Comparison of ENCODE assay signal across 20 mouse cellular contexts in genomic region chr7:25401986-25402385, GRCm38 (mm10). TPM values are rescaled to one million over a fixed set of nuclear protein-coding genes. Genes with fewer than 3 reads are reported as not detected.
A peak's percentile ranks its signal among the peaks of the same experiment; 100 is the strongest.
DNase-seq lines count a peak whose midpoint lies in the region; ATAC-seq and TF ChIP-seq lines count a peak whose summit lies in the region.
"Had no signal": no experiment of that assay in that cellular context is flagged by ENCODE, and none has a peak within 500 bp of the region (broad histone marks: within the 10 kb centered on the region; RNA-seq: fewer than 3 reads in every experiment).

No protein-coding gene starts in this region.

- peak overlapping the region; percentile 16; the same call in 1 of the 2 replicates for H3K27ac ChIP-seq in gastrocnemius, adult 2 months
- H3K27ac ChIP-seq in testis, adult 2 months (ENCODE audit: control insufficient read depth, insufficient read depth, low read depth, low read length) = peak overlapping the region; percentile 25; the same call in 1 of the 2 replicates
- H3K27ac ChIP-seq in embryonic facial prominence, embryonic 14.5 days (replicated peaks; ENCODE audit: low read depth, low read length) = 0 out of 2 replicates have a peak overlapping the region, but pooled peaks have one; percentile 1
- peak overlapping the region; percentile 71 for H3K27ac ChIP-seq in stomach, postnatal 0 days (replicated peaks)
- H3K27ac ChIP-seq in hindbrain, embryonic 16.5 days (ENCODE audit: low read depth, low read length) = no peak overlapping the region
- no peak overlapping the region for H3K27ac ChIP-seq in thymus, adult 2 months (ENCODE audit: control insufficient read depth, insufficient read depth, low read length)
- H3K27ac ChIP-seq: forebrain, embryonic 15.5 days; hindbrain, embryonic 10.5 days; liver, embryonic 13.5 days had no signal

- no peaks in the 10 kb centered on the region for H3K27me3 ChIP-seq in testis, adult 2 months (ENCODE audit: control insufficient read depth, insufficient read depth, low read length)
- no peaks in the 10 kb centered on the region for H3K27me3 ChIP-seq in embryonic facial prominence, embryonic 14.5 days (replicated peaks; ENCODE audit: control insufficient read depth, insufficient read depth, low read length)
- H3K27me3 ChIP-seq in stomach, postnatal 0 days (ENCODE audit: control insufficient read depth, insufficient read depth, low read length) = no peaks in the 10 kb centered on the region
- no peaks in the 10 kb centered on the region for H3K27me3 ChIP-seq in hindbrain, embryonic 16.5 days (replicated peaks; ENCODE audit: control insufficient read depth, insufficient read depth, low read length)
- no peaks in the 10 kb centered on the region for H3K27me3 ChIP-seq in thymus, adult 2 months (ENCODE audit: control insufficient read depth, insufficient read depth, low read length)
- H3K27me3 ChIP-seq: forebrain, embryonic 15.5 days; liver, embryonic 13.5 days had no signal

- intact Hi-C loops in gastrocnemius, adult 2 months (cut with DNase I) = loop anchor here (5.0 to 10.0 kb wide), 3 partner anchors 35 to 267 kb away; partner anchors contain the start of gene Cnfn

- H3K4me3 ChIP-seq in gastrocnemius, adult 2 months = no peak overlapping the region
- no peak overlapping the region for H3K4me3 ChIP-seq in testis, adult 2 months (ENCODE audit: control insufficient read depth, low read depth, low read length)
- no peak overlapping the region for H3K4me3 ChIP-seq in embryonic facial prominence, embryonic 14.5 days (ENCODE audit: low read depth, low read length)
- no peak overlapping the region for H3K4me3 ChIP-seq in stomach, postnatal 0 days (ENCODE audit: low read depth, low read length)
- H3K4me3 ChIP-seq in hindbrain, embryonic 16.5 days (ENCODE audit: low read length) = no peak overlapping the region
- no peak overlapping the region for H3K4me3 ChIP-seq in thymus, adult 2 months (ENCODE audit: control insufficient read depth, insufficient read depth, low read length)
- H3K4me3 ChIP-seq: forebrain, embryonic 15.5 days; hindbrain, embryonic 10.5 days; liver, embryonic 13.5 days had no signal

- WGBS in embryonic facial prominence, embryonic 14.5 days = 17% methylated on average over 5 of the region's 5 CpGs
- 44% methylated on average over 5 of the region's 5 CpGs for WGBS in stomach, postnatal 0 days
- WGBS in hindbrain, embryonic 16.5 days = 31% methylated on average over 5 of the region's 5 CpGs
- 82% methylated on average over 5 of the region's 5 CpGs for WGBS in thymus, adult 2 months

- no peaks in the 10 kb centered on the region for H3K9me3 ChIP-seq in embryonic facial prominence, embryonic 14.5 days (ENCODE audit: control insufficient read depth, low read length)
- no peaks in the 10 kb centered on the region for H3K9me3 ChIP-seq in stomach, postnatal 0 days (ENCODE audit: control insufficient read depth, low read length)
- no peaks in the 10 kb centered on the region for H3K9me3 ChIP-seq in hindbrain, embryonic 16.5 days (ENCODE audit: control insufficient read depth, low read length)
- H3K9me3 ChIP-seq: forebrain, embryonic 15.5 days; hindbrain, embryonic 10.5 days; liver, embryonic 13.5 days had no signal

- no peak for ATAC-seq in embryonic facial prominence, embryonic 14.5 days (ENCODE audit: low read depth)
- no peak for ATAC-seq in stomach, postnatal 0 days (ENCODE audit: low FRiP score, low TSS enrichment)
- no peak for ATAC-seq in hindbrain, embryonic 16.5 days
- ATAC-seq: forebrain, embryonic 15.5 days; midbrain, embryonic 16.5 days had no signal

- TF ChIP-seq CTCF in gastrocnemius, adult 2 months (IDR thresholded peaks at IDR 0.05) = no peak
- no peak for TF ChIP-seq CTCF in testis, adult 2 months (IDR thresholded peaks at IDR 0.05; ENCODE audit: control insufficient read depth, insufficient read depth, insufficient replicate concordance, low read depth, low read length)
- no peak for TF ChIP-seq CTCF in stomach, postnatal 0 days (IDR thresholded peaks at IDR 0.05; ENCODE audit: low read depth)
- TF ChIP-seq CTCF in thymus, adult 2 months (IDR thresholded peaks at IDR 0.05; ENCODE audit: borderline replicate concordance, control insufficient read depth, extremely low read depth, insufficient read depth, low read length, poor library complexity) = no peak

- H3K4me1 ChIP-seq in testis, adult 2 months (ENCODE audit: control insufficient read depth, insufficient read depth, low read length) = no peaks in the 10 kb centered on the region
- H3K4me1 ChIP-seq in embryonic facial prominence, embryonic 14.5 days (ENCODE audit: control insufficient read depth, insufficient read depth, low read length) = no peaks in the 10 kb centered on the region
- H3K4me1 ChIP-seq in stomach, postnatal 0 days (replicated peaks; ENCODE audit: control insufficient read depth, insufficient read depth) = no peaks in the 10 kb centered on the region
- H3K4me1 ChIP-seq in hindbrain, embryonic 16.5 days (ENCODE audit: control insufficient read depth, insufficient read depth, low read depth, low read length) = no peaks in the 10 kb centered on the region; the same call in none of the 2 replicates
- H3K4me1 ChIP-seq in thymus, adult 2 months (replicated peaks; ENCODE audit: control insufficient read depth, insufficient read depth, low read length) = no peaks in the 10 kb centered on the region
- H3K4me1 ChIP-seq: forebrain, embryonic 15.5 days had no signal

- no peak overlapping the region for H3K4me2 ChIP-seq in embryonic facial prominence, embryonic 14.5 days (ENCODE audit: low read depth, low read length)
- no peak overlapping the region for H3K4me2 ChIP-seq in stomach, postnatal 0 days (replicated peaks; ENCODE audit: low read depth)
- H3K4me2 ChIP-seq in hindbrain, embryonic 16.5 days (ENCODE audit: low read length) = no peak overlapping the region
- H3K4me2 ChIP-seq: forebrain, embryonic 15.5 days; liver, embryonic 13.5 days had no signal

- H3K36me3 ChIP-seq in testis, adult 2 months (ENCODE audit: control insufficient read depth, insufficient read depth, low read length) = peaks cover 2% of the 10 kb centered on the region
- H3K36me3 ChIP-seq in embryonic facial prominence, embryonic 14.5 days (ENCODE audit: control insufficient read depth, insufficient read depth, low read length) = no peaks in the 10 kb centered on the region
- H3K36me3 ChIP-seq in stomach, postnatal 0 days (ENCODE audit: control insufficient read depth, insufficient read depth, low read length) = no peaks in the 10 kb centered on the region
- no peaks in the 10 kb centered on the region for H3K36me3 ChIP-seq in hindbrain, embryonic 16.5 days (ENCODE audit: control insufficient read depth, insufficient read depth, low read length)
- no peaks in the 10 kb centered on the region for H3K36me3 ChIP-seq in thymus, adult 2 months (ENCODE audit: control insufficient read depth, insufficient read depth, low read length)
- H3K36me3 ChIP-seq: forebrain, embryonic 15.5 days; hindbrain, embryonic 10.5 days; liver, embryonic 13.5 days had no signal

- no peak overlapping the region for H3K9ac ChIP-seq in embryonic facial prominence, embryonic 14.5 days (ENCODE audit: low read depth, low read length)
- 0 out of 2 replicates have a peak overlapping the region, but pooled peaks have one; percentile 13 for H3K9ac ChIP-seq in stomach, postnatal 0 days (ENCODE audit: low read length)
- no peak overlapping the region for H3K9ac ChIP-seq in hindbrain, embryonic 16.5 days (ENCODE audit: low read depth, low read length)
- H3K9ac ChIP-seq: forebrain, embryonic 15.5 days; liver, embryonic 13.5 days had no signal

- no peak; the same call in 1 of the 2 replicates for TF ChIP-seq POLR2A in testis, adult 2 months (IDR thresholded peaks at IDR 0.05; ENCODE audit: control insufficient read depth, low read depth, low read length)
- no peak for TF ChIP-seq POLR2A in thymus, adult 2 months (IDR thresholded peaks at IDR 0.05; ENCODE audit: control insufficient read depth, extremely low read depth, insufficient read depth, low read length, poor library complexity)

- no peak for TF ChIP-seq EP300 in stomach, postnatal 0 days (optimal IDR thresholded peaks at IDR 0.05)

- no peak for DNase-seq in gastrocnemius, adult 2 months
- DNase-seq in gastrocnemius, postnatal 4 days (ENCODE audit: low spot score in 2 of 2) = no peak
- DNase-seq in testis, postnatal 14 days (ENCODE audit: low spot score) = no peak
- no peak for DNase-seq in embryonic facial prominence, embryonic 14.5 days (ENCODE audit: low spot score)
- no peak for DNase-seq in stomach, postnatal 0 days (ENCODE audit: low spot score)
- no peak for DNase-seq in thymus, adult 2 months
- DNase-seq: right cerebral cortex, adult 18-20 months had no signal

RNA-seq across cellular contexts. Expression of gene Lipe, which starts 3.5 kb away (rescaled TPM):
- total RNA-seq in gastrocnemius, adult 2 months (2021) = 10 to 100 TPM; 13.4 to 17.9 TPM
- 10 to 100 TPM; 25.4 to 37.7 TPM for total RNA-seq in gastrocnemius, postnatal 4 days (2021)
- 250 and 254 TPM in 2 replicates for polyA plus RNA-seq in testis, adult 2 months (2012; rRNA removed)
- 4.2 and 4.9 TPM in 2 replicates for polyA plus RNA-seq in embryonic facial prominence, embryonic 14.5 days (2014; fragmentation: Nextera tagmentation; extraction: Ambion mirVana)
- 10.3 and 12.5 TPM in 2 replicates for polyA plus RNA-seq in stomach, postnatal 0 days (2015; fragmentation: Nextera tagmentation; extraction: Ambion mirVana)
- polyA plus RNA-seq in hindbrain, embryonic 16.5 days (2015; fragmentation: Nextera tagmentation; extraction: Ambion mirVana) = 12.4 TPM in 2 replicates
- polyA plus RNA-seq in thymus, adult 2 months (2012; rRNA removed) = 75.3 and 91.6 TPM in 2 replicates

RNA-seq across cellular contexts. Expression of gene Cxcl17, which starts 10.7 kb away (rescaled TPM):
- total RNA-seq in gastrocnemius, adult 2 months (2021) = not detected
- total RNA-seq in gastrocnemius, postnatal 4 days (2021) = not detected
- polyA plus RNA-seq in testis, adult 2 months (2012; rRNA removed) = not detected in 2 replicates
- polyA plus RNA-seq in embryonic facial prominence, embryonic 14.5 days (2014; fragmentation: Nextera tagmentation; extraction: Ambion mirVana) = 0.85 and 1.9 TPM in 2 replicates
- polyA plus RNA-seq in stomach, postnatal 0 days (2015; fragmentation: Nextera tagmentation; extraction: Ambion mirVana) = 6.8 and 8.8 TPM in 2 replicates
- polyA plus RNA-seq in hindbrain, embryonic 16.5 days (2015; fragmentation: Nextera tagmentation; extraction: Ambion mirVana) = 0.65 and 1.1 TPM in 2 replicates
- polyA plus RNA-seq in thymus, adult 2 months (2012; rRNA removed) = 0.56 and 1.2 TPM in 2 replicates
- total RNA-seq: granulocyte monocyte progenitor cell, adult 5-6 weeks; layer of hippocampus, postnatal 10 days; left cerebral cortex, postnatal 25 days; megakaryocyte-erythroid progenitor cell, adult 5-6 weeks had no signal
- polyA plus RNA-seq: brain, embryonic 14.5 days; liver, embryonic 13.5 days; lung, embryonic 16.5 days had no signal

RNA-seq across cellular contexts. Expression of gene Cnfn, which starts 32.5 kb away (rescaled TPM):
- not detected for total RNA-seq in gastrocnemius, adult 2 months (2021)
- total RNA-seq in gastrocnemius, postnatal 4 days (2021) = not detected
- polyA plus RNA-seq in testis, adult 2 months (2012; rRNA removed) = 0.26 TPM in 1 of 2 replicates, not detected in the other
- polyA plus RNA-seq in embryonic facial prominence, embryonic 14.5 days (2014; fragmentation: Nextera tagmentation; extraction: Ambion mirVana) = 17.7 and 80.3 TPM in 2 replicates
- polyA plus RNA-seq in stomach, postnatal 0 days (2015; fragmentation: Nextera tagmentation; extraction: Ambion mirVana) = 4,615 and 4,883 TPM in 2 replicates
- 0.54 and 0.90 TPM in 2 replicates for polyA plus RNA-seq in hindbrain, embryonic 16.5 days (2015; fragmentation: Nextera tagmentation; extraction: Ambion mirVana)
- 13.4 and 20.6 TPM in 2 replicates for polyA plus RNA-seq in thymus, adult 2 months (2012; rRNA removed)
- total RNA-seq: granulocyte monocyte progenitor cell, adult 5-6 weeks; layer of hippocampus, postnatal 10 days; left cerebral cortex, postnatal 25 days; megakaryocyte-erythroid progenitor cell, adult 5-6 weeks had no signal
- polyA plus RNA-seq: brain, embryonic 14.5 days; forebrain, embryonic 15.5 days; hindbrain, embryonic 10.5 days; midbrain, embryonic 16.5 days; stomach, embryonic 14.5 days had no signal

Comparison
In these comparisons a context has a peak if more than half of its experiments do, and no peak if none do; other contexts are left out.
1. H3K27ac ChIP-seq: peak in gastrocnemius, adult 2 months (single experiment), testis, adult 2 months (single experiment), embryonic facial prominence, embryonic 14.5 days (single experiment) and stomach, postnatal 0 days (single experiment); none in hindbrain, embryonic 16.5 days (single experiment) and thymus, adult 2 months (single experiment).
2. RNA of gene Cnfn, which starts 32.5 kb away (polyA plus RNA-seq): 4,615 to 4,883 TPM in stomach, postnatal 0 days; 17.7 to 80.3 TPM in embryonic facial prominence, embryonic 14.5 days, 13.4 to 20.6 TPM in thymus, adult 2 months, 0.54 to 0.90 TPM in hindbrain, embryonic 16.5 days and 0.26 TPM in testis, adult 2 months; every median in the first group is over 10 times any median in the second.